Mouse (Mus musculus) intestine, postnatal 0 days (tissue): ENCODE data around the gene Iscu. TPM values are rescaled to one million over a fixed set of nuclear protein-coding genes. Genes with fewer than 3 reads are reported as not detected.
"Not testable (repeated sequence)": the region's sequence is repeated elsewhere in the genome, so short reads cannot be mapped to it uniquely, and the experiment has no call there.

Experiments used
- ATAC-seq: fragments of 200-750 bp; cut with Nextera tagmentation; 2 replicates; pipeline ENCODE4 v1.8.0; 2017; ENCODE audit warnings: mild to moderate bottlenecking, moderate TSS enrichment, moderate library complexity
- H3K27ac ChIP-seq: fragments of 300-500 bp; sonication (generic); 2 replicates; pipeline ENCODE4 v1.5.1; 2014; ENCODE audit warnings: mild to moderate bottlenecking, low read depth, low read length, moderate library complexity
- H3K27me3 ChIP-seq: fragments of 300-500 bp; sonication (generic); replicated peaks from 2 replicates; pipeline ENCODE4 v1.6.1; 2014; ENCODE audit warnings: low read length, mixed read lengths; ENCODE audit not compliant: control insufficient read depth, insufficient read depth
- H3K36me3 ChIP-seq: fragments of 300-500 bp; sonication (generic); 2 replicates; pipeline ENCODE4 v1.6.1; 2014; ENCODE audit warnings: mild to moderate bottlenecking, moderate library complexity; ENCODE audit not compliant: control insufficient read depth, insufficient read depth
- H3K4me1 ChIP-seq: fragments of 300-500 bp; sonication (generic); replicated peaks from 2 replicates; pipeline ENCODE4 v1.6.1; 2014; ENCODE audit warnings: antibody characterized with exemption, low read length, mixed read lengths; ENCODE audit not compliant: control insufficient read depth, insufficient read depth
- H3K4me2 ChIP-seq: fragments of 300-500 bp; sonication (generic); replicated peaks from 2 replicates; pipeline ENCODE4 v1.6.1; 2014; ENCODE audit warnings: low read depth, mild to moderate bottlenecking, moderate library complexity
- H3K4me3 ChIP-seq: fragments of 300-500 bp; sonication (generic); 2 replicates; pipeline ENCODE4 v1.5.1; 2014; ENCODE audit warnings: low read depth, low read length
- H3K9ac ChIP-seq: fragments of 300-500 bp; sonication (generic); 2 replicates; pipeline ENCODE4 v1.6.1; 2014; ENCODE audit warnings: mild to moderate bottlenecking, low read depth, low read length
- H3K9me3 ChIP-seq: fragments of 300-500 bp; sonication (generic); 2 replicates; pipeline ENCODE4 v1.6.1; 2016; ENCODE audit warnings: mixed run types; ENCODE audit not compliant: control insufficient read depth
- CTCF ChIP-seq: sonication (generic); IDR thresholded peaks from 2 replicates; pipeline ENCODE4 v1.5.1; 2016; ENCODE audit warnings: low read depth, mild to moderate bottlenecking, control low read depth, antibody characterized with exemption, moderate library complexity
- WGBS: fragments of 180-500 bp; shearing (Covaris S2); extraction: QIAGEN DNeasy Blood & Tissue Kit; methylation state at CpG from one replicate; pipeline ENCODE4 v1.1.7; 2014; 5-methylcytosine and 5-hydroxymethylcytosine counted together
- polyA plus RNA-seq: library from polyadenylated mRNA; unstranded; fragments of >200 nt; fragmentation: Nextera tagmentation; extraction: Ambion mirVana; gene quantifications from 2 replicates; pipeline ENCODE4 v1.2.1, GENCODE M21; 2015

Gene Iscu
- polyA plus RNA-seq, 1 experiment from 2014 or later = 145 TPM

- no peak overlapping the region for H3K4me2 ChIP-seq
- no peak overlapping the region for H3K9ac ChIP-seq
- TF ChIP-seq CTCF = no peak
- H3K4me3 ChIP-seq = no peak overlapping the region
- H3K36me3 ChIP-seq = peaks cover 10% of the 10 kb centered on the region
- ATAC-seq = no peak
- peaks cover 6% of the 10 kb centered on the region; the same call in 1 of the 2 replicates for H3K27me3 ChIP-seq
- H3K27ac ChIP-seq = no peak overlapping the region
- WGBS = 65% methylated on average over 7 of the region's 7 CpGs
- H3K4me1 ChIP-seq = no peaks in the 10 kb centered on the region
- H3K9me3 ChIP-seq = no peaks in the 10 kb centered on the region
Observed at GRCm38 (mm10) chr5:113781254-113781653, 8.7 kb downstream of the Iscu start.

DNA sequence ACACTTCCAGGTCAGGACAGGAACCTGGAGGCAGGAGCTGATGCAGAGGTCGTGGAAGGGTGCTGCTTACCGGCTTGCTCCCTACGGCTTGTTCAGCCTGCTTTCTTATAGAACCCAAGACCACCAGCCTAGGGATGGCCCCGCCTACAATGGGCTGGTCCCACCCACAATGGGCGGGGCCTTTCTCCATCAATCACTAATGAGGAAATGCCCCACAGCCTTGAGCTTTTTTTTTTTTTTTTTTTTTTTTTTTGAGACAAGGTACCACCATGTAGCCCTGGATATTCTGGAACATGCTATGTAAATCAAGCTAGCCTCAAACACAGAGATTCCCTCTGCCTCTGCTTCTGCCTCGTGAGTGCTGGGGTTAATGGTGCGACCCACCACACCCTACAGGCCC is 9.3 kb downstream of the Iscu start:
- Histone ChIP-seq H3K27ac (no peak overlapping the region), H3K27me3 (peaks cover 6% of the 10 kb centered on the region; the same call in 1 of the 2 replicates), H3K36me3 (peaks cover 4% of the 10 kb centered on the region), H3K4me3 (no peak overlapping the region), H3K9ac (no peak overlapping the region), H3K9me3 (no peaks in the 10 kb centered on the region), H3K4me2 (no peak overlapping the region), H3K4me1 (no peaks in the 10 kb centered on the region)
- 80% methylated on average over 7 of the region's 7 CpGs for WGBS
- ATAC-seq = no peak
- TF ChIP-seq CTCF = no peak

GRCm38 (mm10) chr5:113782624-113783023 is 10.1 kb downstream of the Iscu start:
- Histone ChIP-seq H3K4me1 (no peaks in the 10 kb centered on the region), H3K27ac (no peak overlapping the region), H3K9ac (no peak overlapping the region), H3K9me3 (no peaks in the 10 kb centered on the region), H3K27me3 (peaks cover 6% of the 10 kb centered on the region; the same call in 1 of the 2 replicates), H3K4me2 (no peak overlapping the region), H3K36me3 (no peaks in the 10 kb centered on the region), H3K4me3 (no peak overlapping the region)
- no peak for ATAC-seq
- 81% methylated on average over 7 of the region's 7 CpGs for WGBS
- TF ChIP-seq CTCF = no peak

GRCm38 (mm10) chr5:113783581-113784001 is 11.0 kb downstream of the Iscu start:
- Histone ChIP-seq H3K27me3 (peaks cover 6% of the 10 kb centered on the region; the same call in 1 of the 2 replicates), H3K9me3 (no peaks in the 10 kb centered on the region), H3K4me3 (no peak overlapping the region), H3K9ac (no peak overlapping the region), H3K4me2 (no peak overlapping the region), H3K27ac (peak overlapping the region; percentile 50), H3K36me3 (no peaks in the 10 kb centered on the region), H3K4me1 (no peaks in the 10 kb centered on the region)
- 0 out of 2 replicates have a peak, but pooled peaks have one; percentile 20 for ATAC-seq
- WGBS = 8% methylated on average over 12 of the region's 12 CpGs
- TF ChIP-seq CTCF = no peak

DNA sequence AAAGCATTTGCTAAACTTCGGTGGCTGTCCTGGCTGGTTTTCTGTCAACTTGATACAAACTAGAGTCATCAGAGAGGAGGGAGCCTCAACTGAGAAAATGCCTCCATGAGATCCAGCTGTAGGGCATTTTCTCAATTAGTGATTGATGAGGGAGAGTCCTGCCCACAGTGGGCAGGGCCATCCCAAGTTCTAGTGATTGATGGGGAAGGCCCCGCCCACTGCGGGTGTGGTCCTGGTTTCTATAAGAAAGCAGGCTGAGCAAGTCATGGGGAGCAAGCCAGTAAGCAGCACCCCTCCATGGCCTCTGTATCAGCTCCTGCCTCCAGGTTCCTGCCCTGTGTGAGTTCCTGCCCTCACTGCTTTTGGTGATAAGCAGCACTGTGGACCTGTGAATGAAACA is 11.6 kb downstream of the Iscu start:
- not testable (repeated sequence) for H3K9me3 ChIP-seq, H3K4me2 ChIP-seq, H3K27me3 ChIP-seq, ATAC-seq, H3K4me3 ChIP-seq, H3K36me3 ChIP-seq, H3K4me1 ChIP-seq, H3K9ac ChIP-seq, H3K27ac ChIP-seq
- 26% methylated on average over 3 of the region's 3 CpGs for WGBS

DNA sequence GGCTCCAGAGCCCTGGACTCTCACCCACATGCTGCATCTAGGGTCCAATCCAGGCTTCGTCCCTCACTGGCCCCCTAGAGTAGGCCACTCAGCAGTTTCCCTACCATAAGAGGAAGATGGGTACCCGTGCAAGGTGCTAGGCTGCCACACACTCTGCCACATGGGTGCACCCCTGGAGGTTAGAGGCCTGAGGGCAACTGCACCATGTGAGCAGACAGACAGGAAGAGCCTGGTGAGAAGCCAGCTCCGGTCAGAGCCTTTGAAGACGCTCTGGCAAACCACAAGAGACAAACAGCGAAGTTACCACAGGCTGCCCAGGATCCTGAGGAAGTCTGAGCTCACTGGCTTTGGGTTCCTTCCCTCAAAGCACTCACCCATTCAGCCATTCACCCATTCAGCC is 14.4 kb downstream of the Iscu start:
- H3K4me3 ChIP-seq = no peak overlapping the region
- H3K27ac ChIP-seq = no peak overlapping the region
- H3K4me1 ChIP-seq = 0 out of 2 replicates have a peak, but pooled peaks cover 2% of the 10 kb centered on the region
- TF ChIP-seq CTCF = no peak
- H3K9ac ChIP-seq = no peak overlapping the region
- H3K4me2 ChIP-seq = no peak overlapping the region
- WGBS = 71% methylated on average over 5 of the region's 5 CpGs
- no peak for ATAC-seq
- H3K27me3 ChIP-seq = peaks cover 6% of the 10 kb centered on the region; the same call in 1 of the 2 replicates
- no peaks in the 10 kb centered on the region for H3K9me3 ChIP-seq
- no peaks in the 10 kb centered on the region for H3K36me3 ChIP-seq

DNA sequence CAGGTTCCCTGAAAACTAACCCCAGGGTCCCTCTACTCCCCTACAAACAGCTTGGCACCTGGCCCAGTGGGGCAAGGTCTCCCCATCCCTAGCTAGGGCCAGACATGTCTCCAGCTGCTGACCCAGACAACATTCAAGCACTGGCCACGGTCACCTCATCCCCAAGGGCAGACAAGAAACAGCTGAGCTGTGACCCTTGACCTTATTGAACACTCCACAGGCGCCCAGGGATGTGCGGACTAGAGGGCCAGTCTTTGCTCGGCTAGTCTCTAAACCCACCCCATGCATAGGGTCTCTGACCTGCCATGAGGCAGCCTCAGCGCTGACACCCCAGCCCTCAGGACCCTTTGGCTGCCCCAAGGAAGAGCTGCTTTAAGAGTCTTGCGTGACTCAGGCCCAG is 16.1 kb downstream of the Iscu start:
- 46% methylated on average over 6 of the region's 6 CpGs for WGBS
- H3K4me2 ChIP-seq = no peak overlapping the region
- 0 out of 2 replicates have a peak, but pooled peaks cover 2% of the 10 kb centered on the region for H3K4me1 ChIP-seq
- ATAC-seq = no peak
- no peak overlapping the region for H3K27ac ChIP-seq
- H3K27me3 ChIP-seq = no peaks in the 10 kb centered on the region
- H3K36me3 ChIP-seq = no peaks in the 10 kb centered on the region
- TF ChIP-seq CTCF = no peak
- no peaks in the 10 kb centered on the region for H3K9me3 ChIP-seq
- no peak overlapping the region for H3K9ac ChIP-seq
- H3K4me3 ChIP-seq = no peak overlapping the region
